Mouse (Mus musculus) left cerebral cortex, postnatal 10 days (tissue): Measurements from ENCODE around the gene Slc2a8. TPM values are rescaled to one million over a fixed set of nuclear protein-coding genes. Genes with fewer than 3 reads are reported as not detected.
A peak's percentile ranks its signal among the peaks of the same experiment; 100 is the strongest.

ENCODE experiments used
- DNase-seq, 2 experiments: peaks; one replicate each; pipeline ENCODE4 v3.0.0; 2021 to 2022; ENCODE audit warnings: low spot score in 2 of 2, mixed read lengths in 1 of 2; ENCODE audit errors: extremely low spot score in 1 of 2
- intact Hi-C: fragments of 180-260 bp; cut with DNase I; formaldehyde crosslinking; loops from one replicate; pipeline ENCODE4 v1.15.1; 2025
- total RNA-seq, 2 experiments: library from RNA; stranded (reverse); gene quantifications; 2 replicates each; pipeline ENCODE4 v1.2.3; 2021

Slc2a8 gene
- total RNA-seq, 2 experiments from 2014 or later, result 22.5 to 25.4 TPM

GRCm38 (mm10) chr2:32979675-32980074, 2.2 kb downstream of the Slc2a8 start:
- intact Hi-C loops, result no loop called here
- DNase-seq, result no peak

GRCm38 (mm10) chr2:32978675-32979074, 3.2 kb downstream of the Slc2a8 start:
- no peak for DNase-seq
- intact Hi-C loops, result no loop called here

DNA sequence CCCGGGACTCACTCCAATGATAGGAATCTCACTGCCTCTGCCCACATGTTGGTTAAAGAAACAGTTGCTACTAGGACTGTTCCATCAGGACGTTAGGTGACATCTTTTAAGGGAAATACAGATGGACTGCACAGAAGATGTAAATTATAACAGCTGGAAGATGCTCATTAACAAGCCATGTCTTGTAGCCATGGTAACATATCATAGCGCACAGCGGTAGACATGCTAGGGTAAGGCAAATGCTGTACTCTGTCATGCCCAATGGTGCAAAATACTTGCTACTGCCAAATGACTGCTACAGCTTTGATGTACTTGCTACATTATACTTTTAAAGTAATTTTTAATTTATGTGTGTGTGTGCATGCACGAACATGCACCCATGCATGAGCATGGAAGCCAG, 4.8 kb downstream of the Slc2a8 start:
- intact Hi-C loops, result no loop called here
- DNase-seq, result no peak

DNA sequence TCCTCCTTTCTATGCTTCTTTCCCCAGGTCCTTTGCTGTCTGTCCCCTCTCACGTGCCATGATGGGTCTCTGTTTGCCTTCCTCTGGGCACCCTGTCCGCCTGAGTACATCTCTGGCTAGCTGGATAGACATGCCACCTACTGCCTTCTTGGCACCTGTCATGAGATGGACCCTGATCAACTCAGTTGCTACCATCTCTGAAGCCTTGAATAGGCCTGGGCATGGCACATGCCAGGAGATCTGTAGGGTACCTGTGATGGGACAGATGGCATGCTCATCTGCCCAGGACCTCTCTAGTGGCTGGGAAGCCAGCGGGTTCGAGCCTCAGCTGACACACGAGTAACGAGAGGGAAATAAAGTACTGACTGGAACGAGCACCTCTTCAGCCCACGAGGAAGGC, 7.7 kb downstream of the Slc2a8 start:
- intact Hi-C loops, result no loop called here
- DNase-seq, result no peak

DNA sequence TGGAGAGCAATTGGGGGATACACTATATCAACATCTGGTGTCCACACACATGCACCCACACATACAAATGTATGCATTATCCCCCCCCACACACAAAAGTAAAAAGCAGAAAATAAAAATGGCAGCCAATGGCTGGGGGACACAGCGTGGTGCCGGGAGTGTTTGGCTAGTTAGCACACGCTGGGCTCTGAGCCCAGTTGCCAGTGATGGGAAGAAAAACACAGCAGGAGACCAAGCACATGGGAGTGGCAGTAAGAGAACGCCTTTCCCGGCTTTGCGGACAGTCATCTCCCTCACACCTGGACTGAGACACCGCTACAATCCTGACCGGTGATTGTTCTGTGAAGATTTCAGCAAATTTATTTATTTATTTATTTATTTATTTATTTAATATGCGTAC, 10.6 kb downstream of the Slc2a8 start:
- intact Hi-C loops, result no loop called here
- DNase-seq, result no peak

- no peak for DNase-seq
- intact Hi-C loops, result no loop called here
These were observed 12.6 kb downstream of the Slc2a8 start for GRCm38 (mm10) chr2:32969326-32969725.

DNA sequence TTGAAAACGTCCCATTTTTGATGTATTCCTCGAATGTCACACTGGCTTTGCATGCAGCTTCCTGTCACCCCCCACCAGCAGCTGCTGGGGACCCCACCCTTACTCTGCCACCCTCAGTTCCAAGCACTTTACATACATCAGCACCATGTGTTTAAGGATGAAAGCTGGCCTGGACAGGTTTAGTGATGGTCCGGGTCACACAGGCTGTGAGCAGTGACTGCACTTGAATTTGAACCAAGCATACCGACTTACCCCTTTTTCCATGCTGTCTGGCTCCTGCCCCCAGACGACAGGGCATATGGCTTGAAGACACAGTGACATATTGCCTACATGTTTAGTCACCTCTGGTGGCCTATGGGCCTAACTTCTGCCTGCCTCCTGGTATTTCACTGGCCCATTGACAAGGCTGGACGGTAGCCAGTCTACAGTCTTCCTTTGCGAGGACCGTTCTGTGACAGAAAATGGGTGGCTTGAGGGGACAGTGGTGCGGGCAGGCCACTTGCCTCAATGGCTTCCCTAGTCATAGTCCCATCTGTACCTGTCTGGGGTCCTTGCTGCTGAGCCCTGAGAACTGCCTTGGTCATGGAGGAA, 13.8 kb downstream of the Slc2a8 start:
- no peak for DNase-seq

GRCm38 (mm10) chr2:32966689-32967631, 14.9 kb downstream of the Slc2a8 start:
- peak; percentile 87 to 91 for DNase-seq
- intact Hi-C loops, result no loop called here

More for the DNA sequence above, 13.8 kb downstream of the Slc2a8 start:
- intact Hi-C loops, result no loop called here

DNA sequence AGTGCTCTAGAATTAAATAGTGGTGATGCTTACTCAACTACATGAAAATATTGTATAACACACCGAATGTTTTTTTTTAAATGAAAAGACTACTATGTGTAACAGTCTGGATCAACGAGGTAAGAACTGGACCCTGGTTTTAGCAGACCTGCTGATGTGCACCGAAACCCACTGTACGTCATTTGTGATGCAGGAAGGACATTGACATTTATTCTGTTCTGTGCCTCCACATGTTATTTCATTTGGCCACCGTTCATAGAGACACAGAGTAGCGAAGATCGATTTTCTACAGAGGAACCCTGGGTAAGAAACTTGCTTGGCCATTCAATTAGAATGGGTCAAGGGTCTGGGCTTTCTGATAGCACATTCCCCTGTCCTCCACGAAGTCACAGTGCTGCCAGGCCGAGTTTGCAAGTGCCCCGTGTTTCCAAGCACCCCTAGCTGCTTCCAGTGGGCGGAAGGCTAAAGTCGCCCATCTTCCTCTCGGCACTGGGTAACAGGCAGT, 15.6 kb downstream of the Slc2a8 start:
- no peak for DNase-seq
- intact Hi-C loops, result no loop called here

GRCm38 (mm10) chr2:32965511-32966183, 16.2 kb downstream of the Slc2a8 start:
- DNase-seq, result no peak
- intact Hi-C loops, result no loop called here

- no peak for DNase-seq
- intact Hi-C loops, result no loop called here
These were observed 17.0 kb downstream of the Slc2a8 start for GRCm38 (mm10) chr2:32964659-32965457.

DNA sequence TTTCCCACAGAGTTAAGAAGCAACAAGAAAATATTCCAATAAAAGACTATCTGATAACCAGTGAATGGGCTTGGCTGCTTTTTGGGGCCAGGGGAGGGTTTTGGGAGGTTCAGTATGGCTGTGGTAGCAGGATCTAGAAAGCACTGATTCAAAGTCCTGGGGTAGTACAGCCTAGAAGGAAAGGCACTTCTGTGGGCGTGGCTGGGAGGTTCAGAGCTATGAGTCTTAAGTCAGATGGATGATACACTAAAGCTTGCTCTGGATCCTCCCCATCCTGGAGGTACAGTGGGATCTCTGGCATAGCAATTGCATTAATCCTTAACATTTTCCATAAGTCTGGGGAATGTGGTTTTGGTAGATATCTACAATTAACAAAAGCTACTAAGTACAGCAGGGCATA, 17.9 kb downstream of the Slc2a8 start:
- intact Hi-C loops, result no loop called here
- no peak for DNase-seq

GRCm38 (mm10) chr2:32963544-32963943, 18.3 kb downstream of the Slc2a8 start:
- intact Hi-C loops, result no loop called here
- no peak for DNase-seq

GRCm38 (mm10) chr2:32962875-32963220, 19.0 kb downstream of the Slc2a8 start:
- intact Hi-C loops, result no loop called here
- no peak for DNase-seq

DNA sequence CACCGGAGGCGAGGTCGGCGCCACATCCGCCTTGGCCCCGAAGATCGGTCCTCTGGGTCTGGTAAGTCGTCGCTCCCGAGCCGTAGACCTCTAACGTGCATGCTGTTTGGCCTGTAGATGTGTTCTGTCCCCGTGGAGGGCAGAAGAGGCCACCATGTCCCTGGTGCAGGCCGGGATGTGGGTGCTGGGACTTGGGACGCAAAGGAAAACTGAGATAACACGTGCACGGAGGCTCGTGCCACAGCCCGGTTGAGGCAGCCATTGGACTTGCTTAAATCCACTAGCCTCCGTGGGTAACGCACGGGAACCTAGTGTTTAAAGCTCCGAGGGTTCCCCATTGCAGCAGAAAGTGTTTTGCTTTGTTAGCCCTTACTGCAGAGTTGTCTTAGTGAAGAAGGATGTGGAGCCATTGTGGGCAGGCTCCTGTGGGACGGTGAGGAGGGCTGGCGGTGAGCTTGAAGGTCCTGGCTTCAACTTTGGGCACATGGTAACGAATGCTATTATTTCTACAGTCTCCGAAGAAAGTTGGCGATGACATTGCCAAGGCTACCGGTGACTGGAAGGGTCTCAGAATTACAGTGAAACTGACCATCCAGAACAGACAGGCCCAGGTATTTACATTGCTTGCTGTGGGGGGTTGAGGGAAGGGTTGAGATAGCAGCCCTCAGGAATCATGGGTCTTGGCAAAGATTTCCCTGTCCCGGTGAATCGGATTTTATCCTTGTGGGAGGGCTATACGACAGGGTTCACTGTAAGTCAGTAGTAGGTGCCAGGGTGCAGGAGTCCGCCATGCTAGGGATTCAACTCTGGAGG, 19.6 kb downstream of the Slc2a8 start:
- DNase-seq, result peak in 1 of 2 experiments; percentile 53

DNA sequence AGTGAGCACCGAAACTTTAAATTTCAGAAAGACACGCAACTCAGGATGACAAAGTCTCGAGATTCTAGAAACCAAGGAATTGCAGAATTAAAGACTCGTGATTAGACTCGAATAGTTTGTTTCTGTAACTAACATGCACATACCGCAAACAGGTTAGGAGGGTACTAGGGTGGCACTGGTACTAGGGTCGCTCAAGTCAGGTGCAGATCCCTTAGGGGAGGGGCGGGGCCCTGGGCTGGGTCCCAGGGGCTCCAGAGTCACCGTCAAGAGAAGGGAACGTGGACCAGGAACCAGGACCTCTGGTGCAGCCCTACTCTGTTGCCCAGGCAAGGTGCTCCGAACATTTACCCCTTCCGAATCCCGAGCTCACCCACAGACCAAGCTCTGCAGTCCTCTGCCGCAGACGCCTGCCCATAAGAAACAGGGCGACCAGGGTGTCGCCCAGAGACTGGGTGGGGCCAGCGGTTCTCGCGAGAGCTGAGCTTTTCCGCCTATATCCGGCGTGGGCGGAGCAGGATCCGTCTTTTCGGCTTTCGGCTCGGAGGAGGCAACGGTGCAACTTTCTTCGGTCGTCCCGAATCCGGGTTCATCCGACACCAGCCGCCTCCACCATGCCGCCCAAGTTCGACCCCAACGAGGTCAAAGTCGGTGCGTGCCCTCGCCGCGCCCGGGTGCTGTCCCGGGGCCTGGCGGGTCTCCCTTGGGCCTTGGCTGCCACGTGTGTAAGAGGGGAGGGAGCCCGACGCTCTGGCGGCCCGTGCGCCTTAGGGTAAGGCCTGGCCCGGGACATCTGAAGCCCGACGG, 20.5 kb downstream of the Slc2a8 start, which contains the start of the genes Rpl12 and Lrsam1:
Rpl12 (plus strand) TSS at position 368 of the 804 bp plus-strand sequence.
Lrsam1 (minus strand) TSS at position 423 of the 804 bp plus-strand sequence.
- peak; percentile 91 to 97 for DNase-seq
- intact Hi-C loops, result no loop called here

More for the DNA sequence above, 19.6 kb downstream of the Slc2a8 start:
- intact Hi-C loops, result no loop called here

DNA sequence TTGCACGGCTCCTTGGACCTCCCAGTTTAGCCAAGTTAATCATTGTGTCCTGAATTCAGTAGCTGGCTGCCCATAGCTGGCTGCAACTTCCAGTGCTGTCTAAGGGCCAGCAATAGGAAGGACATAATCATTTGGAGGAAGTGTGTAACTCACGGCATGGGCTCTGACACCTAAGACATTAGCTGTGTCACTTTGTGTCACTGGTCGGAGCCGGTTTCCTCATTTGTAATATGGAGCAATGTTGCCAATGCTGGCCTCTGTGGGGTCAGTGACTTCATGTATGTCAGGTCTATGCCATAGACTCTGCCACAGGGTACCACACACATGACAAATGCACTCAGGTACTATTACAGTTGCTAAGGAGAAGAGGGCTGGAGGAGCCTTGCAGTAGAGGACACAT, 21.6 kb downstream of the Slc2a8 start:
- no peak for DNase-seq
- intact Hi-C loops, result no loop called here
